Comparison of ENCODE assay signal across 1 mouse cellular context in the genomic region with DNA sequence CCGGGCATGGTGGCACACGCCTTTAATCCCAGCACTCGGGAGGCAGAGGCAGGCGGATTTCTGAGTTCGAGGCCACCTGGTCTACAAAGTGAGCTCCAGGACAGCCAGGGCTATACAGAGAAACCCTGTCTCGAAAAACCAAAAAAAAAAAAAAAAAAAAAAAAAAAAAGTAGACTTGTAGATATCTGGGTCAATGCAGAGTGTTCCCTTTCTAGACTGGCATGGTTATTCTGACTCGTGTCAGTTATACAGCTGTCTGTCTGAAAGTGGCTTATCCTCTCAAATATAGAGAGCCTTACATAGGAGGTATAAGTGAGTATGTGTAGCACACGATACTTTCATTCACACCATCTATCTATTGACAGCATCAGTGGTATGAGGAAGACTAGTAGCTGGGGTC.
A peak's percentile ranks its signal among the peaks of the same experiment; 100 is the strongest.
TF ChIP-seq lines count a peak whose summit lies in the region.

No protein-coding gene starts in this region.

TF ChIP-seq in MEL, 35 proteins besides CTCF, POLR2A, EP300 and RAD21:
- TF ChIP-seq ZNF384 (IDR thresholded peaks at IDR 0.05; ENCODE audit: low read depth, low read length): peak; percentile 61; the same call in 1 of the 2 replicates
TF ChIP-seq in MEL: peak in this region for 1; not testable (repeated sequence) for 34.
